Mouse (Mus musculus) ovary, postnatal 36 days (tissue): ENCODE data around the gene Slc7a7.

Source experiments
- DNase-seq: peaks from one replicate; pipeline ENCODE4 v3.0.0; 2022; ENCODE audit warnings: low spot score, mixed read lengths

The Slc7a7 gene

GRCm38 (mm10) chr14:54432837-54433830, 15.6 kb upstream of the Slc7a7 start:
- peak; percentile 44 for DNase-seq

GRCm38 (mm10) chr14:54432078-54432836, 14.7 kb upstream of the Slc7a7 start:
- DNase-seq = peak; percentile 61

- peak; percentile 81 for DNase-seq
Measured at GRCm38 (mm10) chr14:54431334-54432077, 13.9 kb upstream of the Slc7a7 start, which contains the start of gene Mmp14. TSS of gene Mmp14 (plus strand) at chr14:54431612.

GRCm38 (mm10) chr14:54430406-54431145, 13.0 kb upstream of the Slc7a7 start:
- peak; percentile 46 for DNase-seq

- peak; percentile 47 for DNase-seq
Measured at GRCm38 (mm10) chr14:54429332-54430093, 11.9 kb upstream of the Slc7a7 start.

- no peak for DNase-seq
Measured at GRCm38 (mm10) chr14:54428421-54428820, 10.8 kb upstream of the Slc7a7 start.

- no peak for DNase-seq
Measured at GRCm38 (mm10) chr14:54427696-54428095, 10.1 kb upstream of the Slc7a7 start.

- DNase-seq = peak; percentile 92
Measured at GRCm38 (mm10) chr14:54426689-54427398, 9.3 kb upstream of the Slc7a7 start, which contains the start of gene Mrpl52. TSS of gene Mrpl52 (plus strand) at chr14:54426909.

GRCm38 (mm10) chr14:54426003-54426688, 8.6 kb upstream of the Slc7a7 start:
- no peak for DNase-seq

- no peak for DNase-seq
Measured at GRCm38 (mm10) chr14:54425540-54425939, 8.0 kb upstream of the Slc7a7 start.

GRCm38 (mm10) chr14:54424634-54425033, 7.1 kb upstream of the Slc7a7 start:
- no peak for DNase-seq

- no peak for DNase-seq
Measured at GRCm38 (mm10) chr14:54423406-54423805, 5.8 kb upstream of the Slc7a7 start.

- no peak for DNase-seq
Measured at GRCm38 (mm10) chr14:54421014-54421413, 3.4 kb upstream of the Slc7a7 start.

GRCm38 (mm10) chr14:54416830-54417229, 750 bp downstream of the Slc7a7 start:
- DNase-seq = no peak

- DNase-seq = peak; percentile 20
Measured at GRCm38 (mm10) chr14:54416229-54416775, 1.3 kb downstream of the Slc7a7 start.

- no peak for DNase-seq
Measured at GRCm38 (mm10) chr14:54415241-54416020, 2.1 kb downstream of the Slc7a7 start.

- peak; percentile 60 for DNase-seq
Measured at GRCm38 (mm10) chr14:54413877-54414700, 3.5 kb downstream of the Slc7a7 start.
